38 mouse cellular contexts compared by ENCODE assay signal in the genomic region with DNA sequence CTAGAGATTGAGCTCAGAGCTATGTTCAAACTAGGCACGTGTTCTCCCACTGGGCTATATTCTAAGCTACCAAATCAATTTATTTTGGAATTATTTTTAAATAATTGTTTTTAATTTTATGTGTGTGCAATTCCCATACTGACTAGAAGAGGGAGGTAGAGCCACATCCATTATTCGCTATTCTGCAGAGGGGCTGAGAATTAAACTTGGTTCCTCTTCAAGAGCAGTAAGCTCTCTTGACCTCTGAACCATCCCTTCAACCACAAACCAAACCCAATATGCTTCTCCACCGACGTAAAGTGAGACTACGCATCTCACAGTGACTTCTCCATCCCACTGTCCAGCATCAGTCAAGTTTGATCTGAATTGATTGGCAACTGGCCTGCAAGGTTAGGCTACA. TPM values are rescaled to one million over a fixed set of nuclear protein-coding genes. Genes with fewer than 3 reads are reported as not detected.
DNase-seq lines count a peak whose midpoint lies in the region; ATAC-seq and TF ChIP-seq lines count a peak whose summit lies in the region.
"Had no signal": no experiment of that assay in that cellular context is flagged by ENCODE, and none has a peak within 500 bp of the region (broad histone marks: within the 10 kb centered on the region; RNA-seq: fewer than 3 reads in every experiment).

No protein-coding gene starts in this region.

- TF ChIP-seq RAD21 in CH12.LX (IDR thresholded peaks at IDR 0.05; ENCODE audit: low read depth, low read length), result peak; percentile 45

- no peak overlapping the region for H3K4me2 ChIP-seq in hindbrain, postnatal 0 days (ENCODE audit: low read depth, low read length)
- no peak overlapping the region for H3K4me2 ChIP-seq in CH12.LX (ENCODE audit: insufficient read depth, low read depth, poor library complexity, severe bottlenecking)
- H3K4me2 ChIP-seq: embryonic facial prominence, embryonic 12.5 days; forebrain, embryonic 15.5 days; heart, embryonic 12.5 days; hindbrain, embryonic 14.5 days; kidney, embryonic 15.5 days; limb, embryonic 13.5 days; liver, embryonic 11.5 days; lung, embryonic 15.5 days; neural tube, embryonic 12.5 days had no signal

- DNase-seq in hindbrain, postnatal 0 days (ENCODE audit: low spot score), result no peak
- no peak for DNase-seq in hindbrain, embryonic 10.5 days (ENCODE audit: low spot score)
- peak; percentile 25 for DNase-seq in 3T3-L1 (ENCODE audit: low read depth, low spot score)
- no peak for DNase-seq in CH12.LX (ENCODE audit: extremely low read depth)
- DNase-seq in NIH3T3 (ENCODE audit: low read depth), result peak; percentile 34
- DNase-seq in Muller cell, postnatal 12 days (ENCODE audit: inconsistent ontology term), result no peak
- no peak for DNase-seq in adrenal gland, adult 18-20 months (ENCODE audit: low spot score in 2 of 2)
- DNase-seq in frontal cortex, postnatal 10 days (ENCODE audit: low spot score in 2 of 2), result no peak
- DNase-seq: adrenal gland, adult 8-10 months; cerebellum, adult 8-10 months; cerebellum, postnatal 25 days; embryo, embryonic 11 days; gastrocnemius, postnatal 25 days; heart, adult 11 months; heart, postnatal 4 days; kidney, adult 11 months; kidney, postnatal 36 days; thymus, postnatal 4 days had no signal

- TF ChIP-seq POLR2A in CH12.LX (IDR thresholded peaks at IDR 0.05; ENCODE audit: low read depth, low read length), result no peak

- H3K27ac ChIP-seq in hindbrain, postnatal 0 days, result no peak overlapping the region
- no peak overlapping the region for H3K27ac ChIP-seq in hindbrain, embryonic 10.5 days
- no peak overlapping the region for H3K27ac ChIP-seq in CH12.LX (ENCODE audit: insufficient read depth, low read depth)
- H3K27ac ChIP-seq: embryonic facial prominence, embryonic 12.5 days; forebrain, embryonic 10.5 days; forebrain, embryonic 15.5 days; hindbrain, embryonic 14.5 days; kidney, embryonic 15.5 days; limb, embryonic 13.5 days; lung, embryonic 15.5 days; midbrain, embryonic 10.5 days; neural tube, embryonic 12.5 days had no signal

- no peaks in the 10 kb centered on the region for H3K79me2 ChIP-seq in CH12.LX (replicated peaks; ENCODE audit: control insufficient read depth, extremely low read depth, insufficient read depth, poor library complexity, severe bottlenecking)

- H3K4me1 ChIP-seq in hindbrain, postnatal 0 days (ENCODE audit: insufficient read depth, low read length), result no peaks in the 10 kb centered on the region
- peaks cover 13% of the 10 kb centered on the region for H3K4me1 ChIP-seq in hindbrain, embryonic 10.5 days (replicated peaks)
- H3K4me1 ChIP-seq in CH12.LX (ENCODE audit: control insufficient read depth in 1 of 2, insufficient read depth in 2 of 2), result peaks cover 11 to 29% of the 10 kb centered on the region in 2 experiments; a peak in 3 of 4 replicates
- H3K4me1 ChIP-seq: neural tube, embryonic 12.5 days had no signal

- TF ChIP-seq CTCF in hindbrain, postnatal 0 days (IDR thresholded peaks at IDR 0.05; ENCODE audit: low read depth), result 0 out of 2 replicates have a peak, but pooled peaks have one; percentile 10
- TF ChIP-seq CTCF in CH12.LX (conservative IDR thresholded peaks at IDR 0.05 in 1 of 2, IDR thresholded peaks at IDR 0.05 in 1 of 2; ENCODE audit: low read depth in 2 of 2, low read length in 2 of 2), result peak in 1 of 2 experiments; percentile 43; a peak in 1 of 4 replicates

- H3K27me3 ChIP-seq in hindbrain, postnatal 0 days (ENCODE audit: insufficient read depth, low read length), result no peaks in the 10 kb centered on the region
- no peaks in the 10 kb centered on the region for H3K27me3 ChIP-seq in hindbrain, embryonic 10.5 days (ENCODE audit: insufficient read depth, poor library complexity, severe bottlenecking)
- no peaks in the 10 kb centered on the region for H3K27me3 ChIP-seq in CH12.LX (replicated peaks)
- H3K27me3 ChIP-seq: embryonic facial prominence, embryonic 12.5 days; forebrain, embryonic 15.5 days; kidney, embryonic 15.5 days; lung, embryonic 15.5 days; neural tube, embryonic 12.5 days had no signal

- 78% methylated on average over 5 of the region's 5 CpGs for WGBS in hindbrain, postnatal 0 days
- 84% methylated on average over 5 of the region's 5 CpGs for WGBS in hindbrain, embryonic 10.5 days

- in situ Hi-C loops in CH12.LX (cut with MboI; ENCODE audit: low pct_ligation_motif_present, low pct_unique_long_range_greater_than_20kb, low sequenced_read_pairs), result loop anchor here (5.0 kb wide), 1 partner anchor 195 kb away; no protein-coding TSS in a partner anchor

- no peak overlapping the region for H3K4me3 ChIP-seq in hindbrain, postnatal 0 days (ENCODE audit: low read length)
- H3K4me3 ChIP-seq in hindbrain, embryonic 10.5 days, result no peak overlapping the region
- no peak overlapping the region for H3K4me3 ChIP-seq in CH12.LX (replicated peaks in 1 of 3; ENCODE audit: low read depth in 2 of 3, low read length in 2 of 3, poor library complexity in 1 of 3)
- H3K4me3 ChIP-seq: embryonic facial prominence, embryonic 12.5 days; forebrain, embryonic 10.5 days; forebrain, embryonic 15.5 days; heart, embryonic 12.5 days; kidney, embryonic 15.5 days; limb, embryonic 13.5 days; lung, embryonic 15.5 days; midbrain, embryonic 10.5 days; myocyte; neural tube, embryonic 12.5 days had no signal

- H3K9me3 ChIP-seq in hindbrain, postnatal 0 days (ENCODE audit: low read length), result no peaks in the 10 kb centered on the region
- H3K9me3 ChIP-seq in hindbrain, embryonic 10.5 days, result no peaks in the 10 kb centered on the region
- H3K9me3 ChIP-seq in CH12.LX (replicated peaks; ENCODE audit: low read length), result peaks cover 9% of the 10 kb centered on the region
- H3K9me3 ChIP-seq: embryonic facial prominence, embryonic 12.5 days; forebrain, embryonic 10.5 days; forebrain, embryonic 15.5 days; heart, embryonic 12.5 days; kidney, embryonic 15.5 days; limb, embryonic 13.5 days; lung, embryonic 15.5 days; midbrain, embryonic 10.5 days; neural tube, embryonic 12.5 days had no signal

- H3K36me3 ChIP-seq in hindbrain, postnatal 0 days (ENCODE audit: insufficient read depth, low read length), result 0 out of 2 replicates have a peak, but pooled peaks cover 3% of the 10 kb centered on the region
- H3K36me3 ChIP-seq in hindbrain, embryonic 10.5 days, result no peaks in the 10 kb centered on the region
- H3K36me3 ChIP-seq in CH12.LX (replicated peaks in 1 of 2; ENCODE audit: control insufficient read depth in 1 of 2, insufficient read depth in 1 of 2, low read length in 1 of 2), result no peaks in the 10 kb centered on the region
- H3K36me3 ChIP-seq: embryonic facial prominence, embryonic 12.5 days; forebrain, embryonic 10.5 days; heart, embryonic 12.5 days; kidney, embryonic 15.5 days; limb, embryonic 13.5 days; lung, embryonic 15.5 days; midbrain, embryonic 10.5 days had no signal

- no peak for ATAC-seq in hindbrain, postnatal 0 days
- ATAC-seq: activated CD4-positive, CD25-positive, alpha-beta regulatory T cell, adult 4 months; forebrain, embryonic 15.5 days; inflammation-experienced regulatory T-cells, adult 6 months; midbrain, embryonic 16.5 days had no signal

- dilution Hi-C loops in CH12.LX (cut with MboI; ENCODE audit: extremely low pct_ligation_motif_present, extremely low pct_unique_long_range_greater_than_20kb, low sequenced_read_pairs), result no loop called here

- H3K9ac ChIP-seq in hindbrain, postnatal 0 days (replicated peaks; ENCODE audit: low read length), result no peak overlapping the region
- no peak overlapping the region for H3K9ac ChIP-seq in CH12.LX (ENCODE audit: insufficient read depth, low read depth)
- H3K9ac ChIP-seq: embryonic facial prominence, embryonic 12.5 days; forebrain, embryonic 15.5 days; heart, embryonic 12.5 days; hindbrain, embryonic 14.5 days; kidney, embryonic 15.5 days; limb, embryonic 13.5 days; lung, embryonic 15.5 days; neural tube, embryonic 12.5 days had no signal

- no peak for TF ChIP-seq EP300 in CH12.LX (IDR thresholded peaks at IDR 0.05; ENCODE audit: low read length)

TF ChIP-seq in CH12.LX, 34 proteins besides CTCF, POLR2A, EP300 and RAD21:
- peak; percentile 14; the same call in 1 of the 2 replicates for TF ChIP-seq SMC3 (IDR thresholded peaks at IDR 0.05; ENCODE audit: low read depth, low read length)
- no peak for TF ChIP-seq BHLHE40 (IDR thresholded peaks at IDR 0.05; ENCODE audit: low read depth, low read length)
TF ChIP-seq in CH12.LX: peak in this region for 1.

RNA-seq across cellular contexts. Expression of a gene that starts 18.1 kb away (rescaled TPM):
- 47.2 and 54.9 TPM in 2 replicates for total RNA-seq in hindbrain, postnatal 0 days (2014; rRNA removed)
- 17.6 and 18.0 TPM in 2 replicates for polyA plus RNA-seq in hindbrain, postnatal 0 days (2015; fragmentation: Nextera tagmentation; extraction: Ambion mirVana)
- 12.3 and 13.2 TPM in 2 replicates for polyA plus RNA-seq in hindbrain, embryonic 10.5 days (2016; fragmentation: Nextera tagmentation; extraction: Ambion mirVana)
- total RNA-seq in CH12.LX (2012; rRNA removed), result 11.5 and 13.0 TPM in 2 replicates
- 13.0 and 15.5 TPM in 2 replicates for total RNA-seq in CH12.LX (2014; rRNA removed)
- polyA plus RNA-seq in CH12.LX (2012; ENCODE audit: insufficient read length, low read depth), result 14.5 and 16.1 TPM in 2 replicates
- total RNA-seq in adrenal gland, adult 18-20 months (2021), result 10 to 100 TPM; 29.5 to 31.2 TPM

RNA-seq across cellular contexts. Expression of a gene that starts 43.7 kb away (rescaled TPM):
- 0.84 TPM in 1 of 2 replicates, not detected in the other for total RNA-seq in hindbrain, postnatal 0 days (2014; rRNA removed)
- polyA plus RNA-seq in hindbrain, postnatal 0 days (2015; fragmentation: Nextera tagmentation; extraction: Ambion mirVana), result 0.14 TPM in 1 of 2 replicates, not detected in the other
- polyA plus RNA-seq in hindbrain, embryonic 10.5 days (2016; fragmentation: Nextera tagmentation; extraction: Ambion mirVana), result not detected in 2 replicates
- total RNA-seq in CH12.LX (2012; rRNA removed) (0.97 and 1.4 TPM in 2 replicates), CH12.LX (2014; rRNA removed) (1.9 TPM in 2 replicates)
- polyA plus RNA-seq in CH12.LX (2012; ENCODE audit: insufficient read length, low read depth), result 3.6 TPM in 2 replicates
- total RNA-seq in adrenal gland, adult 18-20 months (2021), result under 1 TPM in 1 of 2 experiments, not detected in 1; 0.20 TPM
- total RNA-seq: adrenal gland, adult 8-10 months; gastrocnemius, postnatal 25 days; heart, postnatal 4 days; left cerebral cortex, postnatal 36 days; megakaryocyte progenitor cell, adult 5-6 weeks had no signal
- polyA plus RNA-seq: C2C12; embryonic facial prominence, embryonic 12.5 days; forebrain, embryonic 10.5 days; forebrain, embryonic 15.5 days; heart, embryonic 12.5 days; heart, postnatal 0 days; hindbrain, embryonic 14.5 days; inflammation-experienced regulatory T-cells, adult 6 months; limb, embryonic 13.5 days; liver, embryonic 11.5 days; lung, embryonic 15.5 days; midbrain, embryonic 10.5 days; midbrain, embryonic 16.5 days; myocyte; neural tube, embryonic 12.5 days had no signal

RNA-seq across cellular contexts. Expression of a gene that starts 44.2 kb away (rescaled TPM):
- 159 and 173 TPM in 2 replicates for total RNA-seq in hindbrain, postnatal 0 days (2014; rRNA removed)
- 73.8 and 81.3 TPM in 2 replicates for polyA plus RNA-seq in hindbrain, postnatal 0 days (2015; fragmentation: Nextera tagmentation; extraction: Ambion mirVana)
- 11.3 and 30.3 TPM in 2 replicates for polyA plus RNA-seq in hindbrain, embryonic 10.5 days (2016; fragmentation: Nextera tagmentation; extraction: Ambion mirVana)
- total RNA-seq in CH12.LX (2012; rRNA removed) (0.38 and 1.1 TPM in 2 replicates), CH12.LX (2014; rRNA removed) (0.20 and 0.31 TPM in 2 replicates)
- polyA plus RNA-seq in CH12.LX (2012; ENCODE audit: insufficient read length, low read depth), result 0.40 and 0.51 TPM in 2 replicates
- 1 to 10 TPM; 2.9 TPM for total RNA-seq in adrenal gland, adult 18-20 months (2021)
- total RNA-seq: gastrocnemius, postnatal 25 days; megakaryocyte progenitor cell, adult 5-6 weeks had no signal
- polyA plus RNA-seq: activated CD4-positive, CD25-positive, alpha-beta regulatory T cell, adult 4 months; heart, postnatal 0 days; inflammation-experienced regulatory T-cells, adult 6 months; liver, embryonic 11.5 days; thymus, postnatal 0 days had no signal

RNA-seq across cellular contexts. Expression of a gene that starts 53.5 kb away (rescaled TPM):
- 12.4 and 14.5 TPM in 2 replicates for total RNA-seq in hindbrain, postnatal 0 days (2014; rRNA removed)
- polyA plus RNA-seq in hindbrain, postnatal 0 days (2015; fragmentation: Nextera tagmentation; extraction: Ambion mirVana), result 9.7 and 11.6 TPM in 2 replicates
- 14.8 and 16.9 TPM in 2 replicates for polyA plus RNA-seq in hindbrain, embryonic 10.5 days (2016; fragmentation: Nextera tagmentation; extraction: Ambion mirVana)
- 5.6 and 8.2 TPM in 2 replicates for total RNA-seq in CH12.LX (2012; rRNA removed)
- 2.3 and 3.0 TPM in 2 replicates for total RNA-seq in CH12.LX (2014; rRNA removed)
- polyA plus RNA-seq in CH12.LX (2012; ENCODE audit: insufficient read length, low read depth), result 8.1 and 8.9 TPM in 2 replicates
- 10 to 100 TPM; 15.0 to 15.5 TPM for total RNA-seq in adrenal gland, adult 18-20 months (2021)

Comparison
In these comparisons a context has a peak if more than half of its experiments do, and no peak if none do; other contexts are left out.
1. DNase-seq: peak in 3T3-L1 (single experiment) and NIH3T3 (single experiment); none in hindbrain, postnatal 0 days (single experiment), hindbrain, embryonic 10.5 days (single experiment), CH12.LX (single experiment), Muller cell, postnatal 12 days (single experiment), adrenal gland, adult 18-20 months (0 of 2) and frontal cortex, postnatal 10 days (0 of 2).
2. RNA of a gene that starts 44.2 kb away (total RNA-seq): 159 to 173 TPM in hindbrain, postnatal 0 days; 2.9 TPM in adrenal gland, adult 18-20 months and 0.20 to 1.1 TPM in CH12.LX; every median in the first group is over 10 times any median in the second.